Mouse (Mus musculus): ENCODE measurements at regions not wholly inside any gene's neighbourhood (a gene's known extent, or its start where the extent isn't known, plus 50 kb on each side); places are given as distances from the start of the nearest gene placed in this dataset.

DNA sequence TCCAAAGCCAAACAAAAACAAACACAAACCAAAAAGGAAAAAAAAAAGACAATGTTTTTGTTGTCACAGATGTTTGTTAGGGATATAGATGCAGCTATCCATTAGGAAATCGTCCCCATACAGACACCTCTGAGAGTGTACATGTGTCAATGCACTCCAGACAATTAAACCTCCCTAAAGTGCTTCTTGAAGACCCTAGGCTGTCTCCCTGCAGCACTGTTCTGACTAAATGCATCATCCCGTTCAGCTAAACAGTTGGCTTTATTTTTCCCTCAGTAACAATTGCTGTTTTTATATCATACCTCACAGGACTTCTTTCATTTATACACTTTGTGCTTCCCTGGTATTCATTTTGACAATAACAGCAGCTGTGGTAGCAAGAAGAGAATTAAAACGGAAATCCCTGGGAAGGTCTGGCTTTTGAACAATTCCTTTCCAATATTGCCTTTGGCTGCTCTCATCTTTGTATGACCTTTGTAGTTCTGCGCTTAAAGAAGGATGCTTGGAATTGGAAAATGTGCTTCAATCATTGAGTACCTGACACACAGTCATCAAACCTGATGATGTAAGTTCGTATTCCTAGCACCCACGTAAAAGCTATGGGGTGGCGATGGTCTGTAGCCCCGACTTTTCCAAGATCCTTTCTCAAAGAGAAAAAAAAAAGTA lies 208.9 kb downstream of the Dusp6 start:
- Histone ChIP-seq H3K27ac (ENCODE audit: insufficient read depth, low read depth, low read length) (no peak overlapping the region), H3K4me3 (ENCODE audit: low read depth, low read length) (no peak overlapping the region), H3K36me3 (ENCODE audit: control insufficient read depth, insufficient read depth, low read length) (no peaks in the 10 kb centered on the region), H3K4me1 (ENCODE audit: control insufficient read depth, insufficient read depth, insufficient read length, low read length) (no peaks in the 10 kb centered on the region), H3K27me3 (ENCODE audit: control insufficient read depth, insufficient read depth, low read length) (no peaks in the 10 kb centered on the region; the same call in 1 of the 2 replicates)
- TF ChIP-seq POLR2A (IDR thresholded peaks at IDR 0.05; ENCODE audit: low read depth, low read length), result no peak
- TF ChIP-seq CTCF (IDR thresholded peaks at IDR 0.05; ENCODE audit: extremely low read depth, insufficient read length, insufficient replicate concordance, low read depth, low read length), result no peak
- 82% methylated on average over 8 of the region's 8 CpGs for whole genome bisulfite sequencing

DNA sequence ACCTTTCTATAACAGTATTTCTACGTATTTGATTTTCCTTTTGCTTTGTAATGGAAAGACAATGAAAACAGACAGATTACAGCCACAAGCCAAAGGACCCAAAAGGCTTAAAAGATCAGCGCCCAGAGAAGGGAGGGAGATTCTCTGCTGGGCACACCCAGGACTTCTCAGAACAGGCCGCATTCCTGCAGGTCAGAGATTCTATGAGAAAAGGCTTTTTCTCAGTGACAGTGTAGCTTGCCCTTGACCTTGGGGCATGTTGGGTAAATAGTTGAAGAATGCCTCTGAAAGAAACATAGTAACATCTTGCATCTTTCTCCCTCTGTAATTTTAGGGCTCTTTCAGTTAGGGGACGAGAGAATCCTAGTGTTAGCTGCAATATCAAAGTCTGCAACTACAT lies 209.8 kb downstream of the Dusp6 start:
- Histone ChIP-seq H3K36me3 (ENCODE audit: control insufficient read depth, insufficient read depth, low read length) (no peaks in the 10 kb centered on the region), H3K27me3 (ENCODE audit: control insufficient read depth, insufficient read depth, low read length) (no peaks in the 10 kb centered on the region; the same call in 1 of the 2 replicates), H3K4me1 (ENCODE audit: control insufficient read depth, insufficient read depth, insufficient read length, low read length) (no peaks in the 10 kb centered on the region), H3K27ac (ENCODE audit: insufficient read depth, low read depth, low read length) (no peak overlapping the region), H3K4me3 (ENCODE audit: low read depth, low read length) (no peak overlapping the region)
- 82% methylated on average over 4 of the region's 4 CpGs for WGBS
- TF ChIP-seq CTCF (IDR thresholded peaks at IDR 0.05; ENCODE audit: extremely low read depth, insufficient read length, insufficient replicate concordance, low read depth, low read length) (no peak), POLR2A (IDR thresholded peaks at IDR 0.05; ENCODE audit: low read depth, low read length) (no peak)

DNA sequence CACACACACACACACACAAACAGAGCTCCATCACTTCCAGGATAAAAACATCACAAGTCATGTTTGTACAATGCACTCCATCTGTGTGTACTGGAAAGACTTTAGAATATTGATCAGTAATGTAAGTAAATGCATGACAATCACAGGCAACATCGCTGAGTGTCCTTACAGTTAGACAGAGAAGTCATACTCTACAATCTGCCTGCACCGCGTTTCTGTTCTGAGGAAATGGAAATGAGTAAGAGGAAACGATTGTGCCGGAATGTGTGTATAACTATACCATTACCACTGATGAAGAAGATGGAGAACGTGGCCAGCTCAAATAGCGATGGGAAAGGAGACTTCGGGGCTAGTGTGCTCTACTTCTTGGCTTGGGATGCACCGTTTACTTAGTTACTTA lies 210.7 kb downstream of the Dusp6 start:
- Histone ChIP-seq H3K4me1 (ENCODE audit: control insufficient read depth, insufficient read depth, insufficient read length, low read length) (no peaks in the 10 kb centered on the region), H3K36me3 (ENCODE audit: control insufficient read depth, insufficient read depth, low read length) (no peaks in the 10 kb centered on the region), H3K27me3 (ENCODE audit: control insufficient read depth, insufficient read depth, low read length) (no peaks in the 10 kb centered on the region; the same call in 1 of the 2 replicates), H3K27ac (ENCODE audit: insufficient read depth, low read depth, low read length) (no peak overlapping the region), H3K4me3 (ENCODE audit: low read depth, low read length) (no peak overlapping the region)
- 89% methylated on average over 9 of the region's 9 CpGs for WGBS
- TF ChIP-seq POLR2A (IDR thresholded peaks at IDR 0.05; ENCODE audit: low read depth, low read length) (no peak), CTCF (IDR thresholded peaks at IDR 0.05; ENCODE audit: extremely low read depth, insufficient read length, insufficient replicate concordance, low read depth, low read length) (no peak)

DNA sequence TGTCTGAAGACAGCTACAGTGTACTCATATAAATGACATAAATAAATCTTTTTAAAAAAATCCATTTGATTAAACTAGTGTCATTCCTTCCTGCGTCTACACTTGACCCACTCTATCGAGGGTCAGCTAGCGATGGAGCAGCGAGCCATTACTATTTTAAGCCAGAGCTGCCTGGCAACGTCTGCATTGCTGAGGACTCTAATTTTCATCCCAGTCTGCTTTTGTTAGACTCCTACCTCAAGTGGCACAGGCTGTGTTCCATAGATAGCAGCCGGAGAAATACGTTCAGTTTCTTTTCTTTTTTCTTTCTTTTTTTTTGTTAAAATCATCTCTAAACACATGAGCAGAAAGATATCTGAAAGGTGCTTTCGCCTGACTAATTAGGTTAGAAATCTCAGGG lies 211.5 kb downstream of the Dusp6 start:
- Histone ChIP-seq H3K4me1 (ENCODE audit: control insufficient read depth, insufficient read depth, insufficient read length, low read length) (no peaks in the 10 kb centered on the region), H3K27me3 (ENCODE audit: control insufficient read depth, insufficient read depth, low read length) (no peaks in the 10 kb centered on the region; the same call in 1 of the 2 replicates), H3K4me3 (ENCODE audit: low read depth, low read length) (no peak overlapping the region), H3K27ac (ENCODE audit: insufficient read depth, low read depth, low read length) (no peak overlapping the region), H3K36me3 (ENCODE audit: control insufficient read depth, insufficient read depth, low read length) (no peaks in the 10 kb centered on the region)
- 87% methylated on average over 8 of the region's 8 CpGs for WGBS
- no peak for TF ChIP-seq POLR2A (IDR thresholded peaks at IDR 0.05; ENCODE audit: low read depth, low read length)
- TF ChIP-seq CTCF (IDR thresholded peaks at IDR 0.05; ENCODE audit: extremely low read depth, insufficient read length, insufficient replicate concordance, low read depth, low read length), result no peak

DNA sequence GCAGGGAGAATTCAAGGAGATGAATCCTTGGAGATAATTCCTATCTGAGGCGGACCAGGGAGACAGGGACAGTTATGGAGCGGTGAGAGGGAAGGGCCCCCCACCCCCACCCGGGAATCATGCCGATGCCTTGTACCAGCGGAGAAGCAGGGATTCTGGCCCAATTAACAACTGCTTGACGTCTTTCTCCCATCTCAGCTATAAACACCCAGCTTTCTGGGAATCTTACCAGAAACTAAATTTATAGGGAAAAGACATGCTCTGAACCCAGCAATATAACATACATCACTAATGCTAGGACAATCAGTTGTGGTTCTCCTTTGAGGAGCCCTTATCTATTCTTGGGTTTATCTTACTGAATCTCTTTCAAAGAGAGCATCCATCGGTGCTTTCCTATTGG lies 213.2 kb downstream of the Dusp6 start:
- Histone ChIP-seq H3K27ac (ENCODE audit: insufficient read depth, low read depth, low read length) (no peak overlapping the region), H3K27me3 (ENCODE audit: control insufficient read depth, insufficient read depth, low read length) (no peaks in the 10 kb centered on the region; the same call in 1 of the 2 replicates), H3K4me3 (ENCODE audit: low read depth, low read length) (no peak overlapping the region), H3K36me3 (ENCODE audit: control insufficient read depth, insufficient read depth, low read length) (no peaks in the 10 kb centered on the region), H3K4me1 (ENCODE audit: control insufficient read depth, insufficient read depth, insufficient read length, low read length) (no peaks in the 10 kb centered on the region)
- WGBS, result 79% methylated on average over 7 of the region's 7 CpGs
- no peak for TF ChIP-seq POLR2A (IDR thresholded peaks at IDR 0.05; ENCODE audit: low read depth, low read length)
- no peak for TF ChIP-seq CTCF (IDR thresholded peaks at IDR 0.05; ENCODE audit: extremely low read depth, insufficient read length, insufficient replicate concordance, low read depth, low read length)

DNA sequence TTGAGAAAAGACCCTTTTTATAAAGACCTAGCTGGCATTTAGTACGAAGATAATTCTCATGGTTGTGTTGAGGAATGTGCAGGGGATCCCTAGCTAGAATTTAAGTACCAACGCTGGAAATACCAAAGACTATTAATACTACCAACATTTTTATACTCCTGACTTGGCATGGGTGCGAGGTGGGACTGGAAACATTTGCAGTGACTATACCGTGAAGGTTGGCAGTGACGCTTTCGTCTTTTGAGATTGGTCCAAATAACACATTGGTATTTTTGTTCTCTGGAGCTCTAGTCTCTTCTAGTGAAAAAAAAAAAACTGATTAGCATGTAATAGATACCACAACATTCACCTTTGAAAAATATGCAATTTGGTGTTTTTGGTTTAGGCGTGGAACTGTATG lies 213.7 kb downstream of the Dusp6 start:
- Histone ChIP-seq H3K4me1 (ENCODE audit: control insufficient read depth, insufficient read depth, insufficient read length, low read length) (no peaks in the 10 kb centered on the region), H3K27ac (ENCODE audit: insufficient read depth, low read depth, low read length) (no peak overlapping the region), H3K27me3 (ENCODE audit: control insufficient read depth, insufficient read depth, low read length) (no peaks in the 10 kb centered on the region; the same call in 1 of the 2 replicates), H3K4me3 (ENCODE audit: low read depth, low read length) (no peak overlapping the region), H3K36me3 (ENCODE audit: control insufficient read depth, insufficient read depth, low read length) (no peaks in the 10 kb centered on the region)
- 87% methylated on average over 7 of the region's 7 CpGs for WGBS
- TF ChIP-seq CTCF (IDR thresholded peaks at IDR 0.05; ENCODE audit: extremely low read depth, insufficient read length, insufficient replicate concordance, low read depth, low read length) (no peak), POLR2A (IDR thresholded peaks at IDR 0.05; ENCODE audit: low read depth, low read length) (no peak)

DNA sequence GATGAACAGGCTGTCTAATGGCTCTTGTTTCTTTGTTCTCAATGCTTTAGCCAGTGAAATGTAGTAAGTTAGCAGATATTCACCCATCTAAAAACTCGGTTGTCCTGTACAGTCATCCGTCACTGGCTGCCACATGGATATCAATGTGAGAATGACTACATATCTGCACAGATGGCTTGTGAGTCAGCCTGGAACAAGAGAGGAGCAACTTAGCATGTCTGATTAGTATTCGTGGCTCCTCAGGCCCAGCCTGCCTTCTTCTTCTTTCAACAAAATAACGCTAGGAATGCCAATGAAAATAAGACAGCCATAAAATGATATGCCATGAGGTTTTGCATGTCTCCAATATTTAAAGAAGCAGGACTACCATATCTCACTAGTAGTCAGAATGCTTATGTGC lies 217.5 kb downstream of the Dusp6 start:
- no peak overlapping the region for H3K27ac ChIP-seq (ENCODE audit: insufficient read depth, low read depth, low read length)
- H3K4me1 ChIP-seq (ENCODE audit: control insufficient read depth, insufficient read depth, insufficient read length, low read length), result no peaks in the 10 kb centered on the region
- TF ChIP-seq POLR2A (IDR thresholded peaks at IDR 0.05; ENCODE audit: low read depth, low read length) (no peak), CTCF (IDR thresholded peaks at IDR 0.05; ENCODE audit: extremely low read depth, insufficient read length, insufficient replicate concordance, low read depth, low read length) (no peak)
- H3K36me3 ChIP-seq (ENCODE audit: control insufficient read depth, insufficient read depth, low read length), result no peaks in the 10 kb centered on the region
- H3K4me3 ChIP-seq (ENCODE audit: low read depth, low read length), result no peak overlapping the region
- H3K27me3 ChIP-seq (ENCODE audit: control insufficient read depth, insufficient read depth, low read length), result no peaks in the 10 kb centered on the region
- WGBS, result 77% methylated on average over 4 of the region's 4 CpGs

Data from small intestine, adult 2 months (tissue).